Mouse (Mus musculus) layer of hippocampus, adult 2 months (tissue): ENCODE results near the gene Rab23. TPM values are rescaled to one million over a fixed set of nuclear protein-coding genes. Genes with fewer than 3 reads are reported as not detected.

Experiments used
- DNase-seq, 2 experiments: peaks; one replicate each; pipeline ENCODE4 v3.0.0; 2022; ENCODE audit warnings: low spot score in 2 of 2
- H3K27ac ChIP-seq: fragments of 200-600 bp; 2 replicates; pipeline ENCODE4 v1.8.1; 2022
- H3K4me3 ChIP-seq: fragments of 200-600 bp; 2 replicates; pipeline ENCODE4 v1.8.1; 2022; ENCODE audit warnings: mild to moderate bottlenecking
- CTCF ChIP-seq: fragments of 200-600 bp; conservative IDR thresholded peaks from 2 replicates; pipeline ENCODE4 v1.8.1; 2022; ENCODE audit warnings: antibody characterized with exemption, mild to moderate bottlenecking, moderate library complexity
- total RNA-seq, 2 experiments: library from RNA; stranded (reverse); gene quantifications; 2 replicates each; pipeline ENCODE4 v1.2.3; 2021

Gene Rab23
- total RNA-seq, 2 experiments from 2014 or later = 22.6 to 28.4 TPM

GRCm38 (mm10) chr1:33696016-33696415 lies 23.7 kb upstream of the Rab23 start:
- H3K27ac ChIP-seq = no peak overlapping the region
- no peak for TF ChIP-seq CTCF
- no peak for DNase-seq
- H3K4me3 ChIP-seq = no peak overlapping the region

GRCm38 (mm10) chr1:33701244-33701643 lies 18.4 kb upstream of the Rab23 start:
- Histone ChIP-seq H3K4me3 (no peak overlapping the region), H3K27ac (no peak overlapping the region)
- peak; percentile 10 to 50 for DNase-seq
- TF ChIP-seq CTCF = no peak

GRCm38 (mm10) chr1:33709615-33710014 lies 10.1 kb upstream of the Rab23 start:
- no peak overlapping the region for H3K27ac ChIP-seq
- no peak for DNase-seq
- TF ChIP-seq CTCF = no peak
- H3K4me3 ChIP-seq = no peak overlapping the region

GRCm38 (mm10) chr1:33712026-33712425 lies 7.7 kb upstream of the Rab23 start:
- DNase-seq = no peak

GRCm38 (mm10) chr1:33714796-33715195 lies 4.9 kb upstream of the Rab23 start:
- TF ChIP-seq CTCF = no peak
- Histone ChIP-seq H3K27ac (no peak overlapping the region), H3K4me3 (no peak overlapping the region)
- no peak for DNase-seq

More at GRCm38 (mm10) chr1:33712026-33712425, 7.7 kb upstream of the Rab23 start:
- no peak overlapping the region for H3K27ac ChIP-seq
- no peak overlapping the region for H3K4me3 ChIP-seq
- TF ChIP-seq CTCF = no peak

- no peak for DNase-seq
- no peak overlapping the region for H3K4me3 ChIP-seq
- H3K27ac ChIP-seq = no peak overlapping the region
- no peak for TF ChIP-seq CTCF
Measured at GRCm38 (mm10) chr1:33717636-33718035, 2.1 kb upstream of the Rab23 start.

GRCm38 (mm10) chr1:33720231-33720630 lies 544 bp downstream of the Rab23 start:
- Histone ChIP-seq H3K4me3 (peak overlapping the region; percentile 82), H3K27ac (peak overlapping the region; percentile 91)
- TF ChIP-seq CTCF = no peak
- DNase-seq = no peak

- DNase-seq = no peak
- no peak for TF ChIP-seq CTCF
- H3K27ac ChIP-seq = no peak overlapping the region
Measured at GRCm38 (mm10) chr1:33721020-33721419, 1.3 kb downstream of the Rab23 start.

GRCm38 (mm10) chr1:33724516-33724915 lies 4.8 kb downstream of the Rab23 start:
- Histone ChIP-seq H3K4me3 (no peak overlapping the region), H3K27ac (no peak overlapping the region)
- TF ChIP-seq CTCF = no peak
- no peak for DNase-seq

More at GRCm38 (mm10) chr1:33721020-33721419, 1.3 kb downstream of the Rab23 start:
- peak overlapping the region; percentile 82 for H3K4me3 ChIP-seq

- no peak for DNase-seq
- Histone ChIP-seq H3K4me3 (no peak overlapping the region), H3K27ac (no peak overlapping the region)
- TF ChIP-seq CTCF = no peak
Measured at GRCm38 (mm10) chr1:33725086-33725485, 5.4 kb downstream of the Rab23 start.

- Histone ChIP-seq H3K4me3 (no peak overlapping the region), H3K27ac (no peak overlapping the region)
- no peak for DNase-seq
- TF ChIP-seq CTCF = no peak
Measured at GRCm38 (mm10) chr1:33733044-33733443, 13.4 kb downstream of the Rab23 start.

- Histone ChIP-seq H3K27ac (no peak overlapping the region), H3K4me3 (no peak overlapping the region)
- no peak for TF ChIP-seq CTCF
- DNase-seq = no peak
Measured at GRCm38 (mm10) chr1:33734001-33734685, 14.5 kb downstream of the Rab23 start.

GRCm38 (mm10) chr1:33738281-33738680 lies 18.6 kb downstream of the Rab23 start:
- H3K27ac ChIP-seq = no peak overlapping the region
- DNase-seq = no peak
- TF ChIP-seq CTCF = no peak
- H3K4me3 ChIP-seq = no peak overlapping the region

GRCm38 (mm10) chr1:33738681-33739278 lies 19.1 kb downstream of the Rab23 start:
- H3K4me3 ChIP-seq = no peak overlapping the region
- H3K27ac ChIP-seq = no peak overlapping the region
- TF ChIP-seq CTCF = no peak
- no peak for DNase-seq
